Mouse (Mus musculus) forebrain, embryonic 13.5 days (tissue): ENCODE data around the gene Marveld2. TPM values are rescaled to one million over a fixed set of nuclear protein-coding genes. Genes with fewer than 3 reads are reported as not detected.

Source experiments
- ATAC-seq: fragments of 200-750 bp; cut with Nextera tagmentation; 2 replicates; pipeline ENCODE4 v1.8.0; 2017
- H3K27ac ChIP-seq: fragments of 300-500 bp; sonication (generic); 2 replicates; pipeline ENCODE4 v1.5.1; 2015; ENCODE audit warnings: inconsistent platforms, mild to moderate bottlenecking, moderate library complexity
- H3K27me3 ChIP-seq: fragments of 300-500 bp; sonication (generic); 2 replicates; pipeline ENCODE4 v1.6.1; 2015; ENCODE audit warnings: mild to moderate bottlenecking, inconsistent platforms
- H3K36me3 ChIP-seq: fragments of 300-500 bp; sonication (generic); 2 replicates; pipeline ENCODE4 v1.6.1; 2015; ENCODE audit warnings: mild to moderate bottlenecking, inconsistent platforms; ENCODE audit not compliant: poor library complexity, severe bottlenecking
- H3K4me1 ChIP-seq: fragments of 300-500 bp; sonication (generic); 2 replicates; pipeline ENCODE4 v1.6.1; 2015; ENCODE audit warnings: inconsistent platforms
- H3K4me2 ChIP-seq: fragments of 300-500 bp; sonication (generic); 2 replicates; pipeline ENCODE4 v1.6.1; 2015; ENCODE audit warnings: inconsistent platforms, mild to moderate bottlenecking, moderate library complexity
- H3K4me3 ChIP-seq: fragments of 300-500 bp; sonication (generic); 2 replicates; pipeline ENCODE4 v1.5.1; 2015; ENCODE audit warnings: mild to moderate bottlenecking, inconsistent platforms
- H3K9ac ChIP-seq: fragments of 300-500 bp; sonication (generic); 2 replicates; pipeline ENCODE4 v1.6.1; 2015; ENCODE audit warnings: mild to moderate bottlenecking, inconsistent platforms
- H3K9me3 ChIP-seq: fragments of 300-500 bp; sonication (generic); replicated peaks from 2 replicates; pipeline ENCODE4 v1.6.1; 2016; ENCODE audit warnings: inconsistent platforms
- WGBS: fragments of 180-500 bp; shearing (Covaris S2); methylation state at CpG from one replicate; pipeline ENCODE4 v1.1.7; 2015; 5-methylcytosine and 5-hydroxymethylcytosine counted together
- polyA plus RNA-seq: library from polyadenylated mRNA; unstranded; fragments of >200 nt; fragmentation: Nextera tagmentation; extraction: Ambion mirVana; gene quantifications from 2 replicates; pipeline ENCODE4 v1.2.1, GENCODE M21; 2015

Gene Marveld2
- polyA plus RNA-seq, 1 experiment from 2014 or later: 1.1 TPM

DNA sequence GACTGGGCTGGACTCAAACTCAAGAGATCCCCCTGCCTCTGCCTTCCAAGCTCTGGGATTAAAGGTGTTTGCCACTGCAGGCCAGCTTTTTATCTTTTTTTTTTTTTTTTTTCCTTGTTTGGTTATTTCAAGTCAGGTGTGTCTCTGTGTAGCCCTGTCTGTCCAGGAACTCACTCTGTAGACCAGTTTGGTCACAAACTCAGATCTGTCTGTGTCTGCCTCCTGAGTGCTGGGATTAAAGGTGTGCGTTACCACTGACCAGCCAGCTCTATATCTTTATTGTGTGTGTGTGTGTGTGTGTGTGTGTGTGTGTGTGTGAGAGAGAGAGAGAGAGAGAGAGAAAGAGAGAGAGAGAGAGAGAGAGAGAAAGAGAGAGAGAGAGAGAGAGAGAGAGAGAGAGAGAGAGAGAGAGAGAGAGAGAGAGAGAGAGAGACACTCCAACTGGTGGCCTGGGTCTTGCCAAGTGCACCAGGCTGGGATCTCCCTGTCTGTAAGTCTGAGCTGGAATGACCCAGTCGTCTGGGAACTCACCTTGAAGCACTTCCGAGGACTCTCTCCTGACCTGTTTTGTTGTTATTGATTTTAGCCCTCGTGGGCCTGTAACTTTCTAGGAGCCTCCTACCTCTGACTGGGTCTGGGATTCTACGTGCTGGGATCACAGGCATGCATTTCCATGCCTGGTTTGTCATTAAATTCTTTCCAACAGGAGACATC, 21.8 kb downstream of the Marveld2 start:
- WGBS: 75% methylated on average over 5 of the region's 5 CpGs

DNA sequence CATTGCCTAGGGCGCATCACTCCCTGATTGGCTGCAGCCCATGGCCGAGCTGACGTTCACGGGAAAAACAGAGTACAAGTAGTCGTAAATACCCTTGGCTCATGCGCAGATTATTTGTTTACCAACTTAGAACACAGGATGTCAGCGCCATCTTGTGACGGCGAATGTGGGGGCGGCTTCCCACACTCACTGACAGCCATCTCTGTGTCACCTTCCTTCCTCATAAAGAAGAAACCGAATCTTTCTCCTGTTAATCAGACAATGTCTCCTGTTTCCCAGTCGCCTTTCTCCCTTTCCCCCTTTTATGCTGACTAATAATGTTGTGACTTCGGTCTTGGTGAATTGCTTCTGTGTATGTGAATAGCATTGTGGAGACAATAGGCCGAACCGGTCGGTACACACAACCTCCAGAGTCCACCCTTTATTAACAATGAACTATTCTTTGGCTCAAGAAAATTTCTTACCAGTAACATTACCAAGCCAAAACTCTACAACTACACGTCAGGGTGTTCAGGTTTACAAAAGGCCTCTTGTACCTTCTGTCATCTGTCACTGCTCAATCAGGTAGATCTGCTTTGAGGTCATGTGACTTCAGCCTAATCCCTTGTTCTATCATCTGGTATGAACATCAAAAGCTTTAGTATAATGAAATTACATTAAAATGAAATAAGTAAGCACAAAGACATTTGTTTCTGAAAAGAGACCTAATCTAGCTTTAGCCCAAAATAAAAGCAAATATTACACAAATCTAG, 22.6 kb downstream of the Marveld2 start:
- ATAC-seq: peak; percentile 83
- Histone ChIP-seq H3K4me2 (peak overlapping the region; percentile 28; the same call in 1 of the 2 replicates), H3K27me3 (no peaks in the 10 kb centered on the region), H3K9me3 (no peaks in the 10 kb centered on the region), H3K4me1 (no peaks in the 10 kb centered on the region), H3K4me3 (no peak overlapping the region), H3K36me3 (no peaks in the 10 kb centered on the region), H3K27ac (no peak overlapping the region), H3K9ac (no peak overlapping the region)
- 58% methylated on average over 12 of the region's 17 CpGs for WGBS

More for the DNA sequence above, 21.8 kb downstream of the Marveld2 start:
- no peak for ATAC-seq
- no peak overlapping the region for H3K4me3 ChIP-seq
- no peaks in the 10 kb centered on the region for H3K4me1 ChIP-seq
- H3K27ac ChIP-seq: no peak overlapping the region
- H3K36me3 ChIP-seq: no peaks in the 10 kb centered on the region
- H3K9ac ChIP-seq: no peak overlapping the region
- no peaks in the 10 kb centered on the region for H3K27me3 ChIP-seq
- H3K4me2 ChIP-seq: no peak overlapping the region
- H3K9me3 ChIP-seq: no peaks in the 10 kb centered on the region

DNA sequence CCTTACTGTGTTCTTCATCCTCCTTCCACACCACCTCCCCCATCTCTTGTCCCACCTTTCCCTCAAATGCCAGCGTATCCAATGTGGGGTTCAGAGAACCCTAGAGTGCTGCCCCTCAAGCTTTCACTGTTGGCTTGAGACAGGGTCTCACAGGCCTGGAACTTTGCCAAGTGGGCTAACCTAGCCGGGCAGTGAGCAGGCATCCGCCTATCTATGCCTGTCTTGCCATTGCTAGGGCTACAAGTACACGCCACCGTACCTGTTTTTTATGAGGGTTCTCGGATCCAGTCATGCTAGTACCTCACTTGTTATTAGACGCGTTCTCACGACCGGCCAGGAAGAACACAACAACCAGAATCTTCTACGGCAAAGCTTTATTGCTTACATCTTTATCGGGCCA, 28.1 kb downstream of the Marveld2 start:
- no peak overlapping the region for H3K4me3 ChIP-seq
- no peaks in the 10 kb centered on the region for H3K36me3 ChIP-seq
- H3K27me3 ChIP-seq: no peaks in the 10 kb centered on the region
- H3K9ac ChIP-seq: no peak overlapping the region
- no peaks in the 10 kb centered on the region for H3K4me1 ChIP-seq
- H3K4me2 ChIP-seq: no peak overlapping the region
- no peaks in the 10 kb centered on the region for H3K9me3 ChIP-seq
- H3K27ac ChIP-seq: no peak overlapping the region
- ATAC-seq: no peak
- 86% methylated on average over 12 of the region's 12 CpGs for WGBS

DNA sequence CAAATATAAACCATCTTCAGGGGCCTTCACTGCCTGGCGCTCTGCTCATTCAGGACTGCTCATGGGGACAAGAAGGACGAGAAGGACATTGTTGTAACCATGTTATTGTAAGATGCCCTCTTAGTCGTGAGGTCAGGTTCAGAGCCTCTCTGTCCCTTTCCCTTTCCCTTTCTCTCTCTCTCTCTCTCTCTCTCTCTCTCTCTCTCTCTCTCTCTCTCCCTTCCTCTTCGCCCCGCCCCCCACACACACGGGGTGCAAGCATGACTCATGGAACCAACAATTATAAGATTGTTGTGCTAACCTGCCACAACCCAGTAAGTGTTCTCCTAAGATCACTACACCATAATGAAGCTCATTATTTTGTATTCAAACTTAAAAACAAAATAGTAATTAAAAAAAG, 34.6 kb downstream of the Marveld2 start:
- H3K4me2 ChIP-seq: no peak overlapping the region

GRCm38 (mm10) chr13:100581701-100582100, 35.1 kb downstream of the Marveld2 start:
- no peak for ATAC-seq
- Histone ChIP-seq H3K4me3 (no peak overlapping the region), H3K27ac (no peak overlapping the region), H3K4me2 (no peak overlapping the region), H3K9ac (no peak overlapping the region), H3K27me3 (no peaks in the 10 kb centered on the region), H3K9me3 (no peaks in the 10 kb centered on the region), H3K4me1 (peaks cover 6% of the 10 kb centered on the region; the same call in 1 of the 2 replicates), H3K36me3 (no peaks in the 10 kb centered on the region)
- 41% methylated on average over 3 of the region's 3 CpGs for WGBS

More for the DNA sequence above, 34.6 kb downstream of the Marveld2 start:
- 65% methylated on average over 6 of the region's 6 CpGs for WGBS
- Histone ChIP-seq H3K9me3 (no peaks in the 10 kb centered on the region), H3K4me1 (peaks cover 6% of the 10 kb centered on the region; the same call in 1 of the 2 replicates), H3K4me3 (no peak overlapping the region), H3K27me3 (no peaks in the 10 kb centered on the region), H3K9ac (no peak overlapping the region), H3K36me3 (no peaks in the 10 kb centered on the region), H3K27ac (no peak overlapping the region)
- no peak for ATAC-seq

GRCm38 (mm10) chr13:100579951-100580350, 36.8 kb downstream of the Marveld2 start:
- H3K9me3 ChIP-seq: no peaks in the 10 kb centered on the region
- H3K4me3 ChIP-seq: no peak overlapping the region
- H3K4me2 ChIP-seq: no peak overlapping the region
- no peaks in the 10 kb centered on the region for H3K27me3 ChIP-seq
- no peak for ATAC-seq
- peaks cover 6% of the 10 kb centered on the region; the same call in 1 of the 2 replicates for H3K4me1 ChIP-seq
- H3K36me3 ChIP-seq: no peaks in the 10 kb centered on the region
- H3K27ac ChIP-seq: no peak overlapping the region
- H3K9ac ChIP-seq: no peak overlapping the region

DNA sequence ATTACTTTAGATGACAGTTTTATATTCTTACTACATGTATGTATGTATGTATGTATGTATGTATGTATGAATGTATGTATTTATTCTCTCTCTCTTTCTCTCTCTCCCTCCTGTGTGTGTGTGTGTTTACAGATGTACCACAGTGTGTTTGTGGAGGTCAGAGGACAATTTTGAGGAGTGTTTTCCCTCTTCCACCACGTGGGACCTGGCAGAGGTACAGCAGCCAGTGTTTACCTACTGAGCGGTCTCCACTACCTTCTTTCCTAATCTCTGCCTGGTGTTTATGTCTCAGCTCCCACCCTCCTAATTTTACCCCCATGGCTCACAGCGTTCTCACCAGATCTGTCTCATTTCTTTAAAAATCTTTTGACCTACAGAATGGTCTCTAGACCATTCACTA, 37.6 kb downstream of the Marveld2 start:
- Histone ChIP-seq H3K27me3 (no peaks in the 10 kb centered on the region), H3K4me3 (no peak overlapping the region), H3K27ac (no peak overlapping the region), H3K9me3 (no peaks in the 10 kb centered on the region), H3K36me3 (no peaks in the 10 kb centered on the region), H3K9ac (no peak overlapping the region), H3K4me1 (peaks cover 6% of the 10 kb centered on the region; the same call in 1 of the 2 replicates), H3K4me2 (no peak overlapping the region)
- no peak for ATAC-seq
- WGBS: 65% methylated on average over 3 of the region's 3 CpGs

DNA sequence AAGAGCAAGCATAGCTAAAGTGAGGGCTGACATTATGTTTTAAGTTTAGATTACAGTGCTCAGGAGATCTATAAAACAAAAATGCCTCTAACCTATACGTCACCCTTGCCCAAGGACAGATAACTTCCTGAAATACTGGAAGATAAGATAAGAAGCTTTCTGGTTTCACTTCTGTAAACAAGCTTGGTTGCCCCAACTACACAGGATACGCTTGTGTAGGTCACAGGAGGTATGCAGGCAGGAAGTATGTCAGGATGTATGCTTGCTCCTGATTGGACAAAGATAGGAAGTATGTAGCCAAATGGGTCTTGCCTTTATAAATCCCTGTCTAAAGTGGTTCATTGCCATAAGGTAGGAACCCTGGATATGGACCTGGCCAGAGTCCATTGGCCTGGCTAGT, 40.8 kb downstream of the Marveld2 start:
- Histone ChIP-seq H3K4me1 (no peaks in the 10 kb centered on the region), H3K9ac (no peak overlapping the region), H3K4me3 (no peak overlapping the region), H3K4me2 (no peak overlapping the region), H3K27me3 (no peaks in the 10 kb centered on the region), H3K36me3 (no peaks in the 10 kb centered on the region), H3K9me3 (no peaks in the 10 kb centered on the region), H3K27ac (no peak overlapping the region)
- 86% methylated on average over 2 of the region's 2 CpGs for WGBS
- ATAC-seq: no peak

GRCm38 (mm10) chr13:100570713-100571112, 46.1 kb downstream of the Marveld2 start:
- Histone ChIP-seq H3K36me3 (no peaks in the 10 kb centered on the region), H3K27ac (no peak overlapping the region), H3K9me3 (no peaks in the 10 kb centered on the region), H3K27me3 (no peaks in the 10 kb centered on the region), H3K4me3 (no peak overlapping the region), H3K4me2 (no peak overlapping the region), H3K9ac (no peak overlapping the region), H3K4me1 (no peaks in the 10 kb centered on the region)
- no peak for ATAC-seq
- WGBS: 81% methylated on average over 2 of the region's 2 CpGs

- Histone ChIP-seq H3K4me2 (no peak overlapping the region), H3K36me3 (no peaks in the 10 kb centered on the region), H3K27ac (no peak overlapping the region), H3K27me3 (no peaks in the 10 kb centered on the region), H3K4me1 (no peaks in the 10 kb centered on the region), H3K4me3 (no peak overlapping the region), H3K9me3 (no peaks in the 10 kb centered on the region), H3K9ac (no peak overlapping the region)
- 100% methylated on average over 1 of the region's 1 CpGs for WGBS
- no peak for ATAC-seq
Observed at GRCm38 (mm10) chr13:100568359-100568758, 48.4 kb downstream of the Marveld2 start.

DNA sequence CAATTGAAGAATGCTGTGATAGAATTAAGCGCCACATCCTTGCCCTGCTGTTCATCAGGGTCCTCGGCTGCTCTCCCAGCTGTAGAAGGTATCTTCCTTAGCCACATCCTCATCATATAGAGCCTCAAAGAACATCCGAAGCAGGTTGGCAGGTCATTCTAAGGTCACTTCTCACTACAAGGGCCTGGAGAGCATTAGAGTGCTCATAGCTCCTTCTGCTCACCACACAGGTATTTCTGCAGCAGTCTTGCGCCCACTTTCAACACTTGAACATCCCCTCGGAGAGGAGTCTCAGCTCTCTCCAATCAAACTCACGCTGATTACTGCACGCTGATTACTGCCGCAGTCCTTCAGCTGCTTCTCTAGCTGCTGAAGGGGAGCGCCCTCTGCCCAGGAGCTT, 57.3 kb downstream of the Marveld2 start:
- no peak overlapping the region for H3K27ac ChIP-seq
- no peak overlapping the region for H3K9ac ChIP-seq
- H3K9me3 ChIP-seq: no peaks in the 10 kb centered on the region
- ATAC-seq: no peak
- H3K27me3 ChIP-seq: peaks cover 9% of the 10 kb centered on the region
- 77% methylated on average over 9 of the region's 9 CpGs for WGBS
- no peak overlapping the region for H3K4me2 ChIP-seq
- no peak overlapping the region for H3K4me3 ChIP-seq
- H3K36me3 ChIP-seq: no peaks in the 10 kb centered on the region
- H3K4me1 ChIP-seq: no peaks in the 10 kb centered on the region

GRCm38 (mm10) chr13:100557011-100557410, 59.8 kb downstream of the Marveld2 start:
- Histone ChIP-seq H3K4me3 (no peak overlapping the region), H3K27me3 (peaks cover 33% of the 10 kb centered on the region), H3K4me1 (peaks cover 11% of the 10 kb centered on the region), H3K36me3 (no peaks in the 10 kb centered on the region), H3K27ac (no peak overlapping the region), H3K9ac (no peak overlapping the region), H3K9me3 (no peaks in the 10 kb centered on the region), H3K4me2 (no peak overlapping the region)
- WGBS: 65% methylated on average over 4 of the region's 4 CpGs
- ATAC-seq: no peak
